Mouse (Mus musculus): ENCODE measurements around the gene B3gnt5. TPM values are rescaled to one million over a fixed set of nuclear protein-coding genes. Genes with fewer than 3 reads are reported as not detected.

Gene B3gnt5
- polyA plus RNA-seq, 1 experiment, result 0.19 TPM

DNA sequence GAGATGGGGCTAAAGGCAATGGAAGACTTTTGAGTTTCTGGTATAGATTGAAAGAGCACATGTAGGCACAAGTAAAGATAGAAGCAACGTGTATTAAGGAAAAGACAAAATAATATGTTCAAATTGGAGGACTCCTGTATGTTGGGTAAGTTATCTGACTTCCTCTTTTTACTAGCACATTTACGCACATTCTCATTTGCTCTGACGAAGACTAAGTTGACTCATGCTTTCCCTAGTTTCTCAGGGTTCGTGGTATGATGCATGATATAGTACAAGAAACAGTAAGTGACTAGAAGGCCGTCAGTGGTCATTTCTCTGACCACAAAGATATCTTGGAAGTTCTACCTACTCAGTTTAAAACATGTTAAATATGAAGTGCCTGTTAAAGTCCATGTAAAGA, 8.0 kb downstream of the B3gnt5 start:
- no peaks in the 10 kb centered on the region for H3K36me3 ChIP-seq (ENCODE audit: control insufficient read depth, insufficient read depth, low read length)
- H3K27me3 ChIP-seq (ENCODE audit: control insufficient read depth, insufficient read depth, low read length), result no peaks in the 10 kb centered on the region
- H3K4me1 ChIP-seq (ENCODE audit: control insufficient read depth, insufficient read depth, low read length), result no peaks in the 10 kb centered on the region
- TF ChIP-seq POLR2A (IDR thresholded peaks at IDR 0.05; ENCODE audit: control insufficient read depth, low read depth, low read length) (no peak), CTCF (IDR thresholded peaks at IDR 0.05; ENCODE audit: control insufficient read depth, insufficient read depth, insufficient replicate concordance, low read depth, low read length) (no peak)
- no peak overlapping the region for H3K4me3 ChIP-seq (ENCODE audit: control insufficient read depth, low read depth, low read length)
- H3K27ac ChIP-seq (ENCODE audit: control insufficient read depth, insufficient read depth, low read depth, low read length), result no peak overlapping the region

GRCm38 (mm10) chr16:19772013-19772412, 12.0 kb downstream of the B3gnt5 start:
- H3K4me3 ChIP-seq (ENCODE audit: control insufficient read depth, low read depth, low read length), result no peak overlapping the region
- H3K4me1 ChIP-seq (ENCODE audit: control insufficient read depth, insufficient read depth, low read length), result no peaks in the 10 kb centered on the region
- no peak overlapping the region for H3K27ac ChIP-seq (ENCODE audit: control insufficient read depth, insufficient read depth, low read depth, low read length)
- H3K27me3 ChIP-seq (ENCODE audit: control insufficient read depth, insufficient read depth, low read length), result no peaks in the 10 kb centered on the region
- TF ChIP-seq POLR2A (IDR thresholded peaks at IDR 0.05; ENCODE audit: control insufficient read depth, low read depth, low read length), result no peak
- no peak for TF ChIP-seq CTCF (IDR thresholded peaks at IDR 0.05; ENCODE audit: control insufficient read depth, insufficient read depth, insufficient replicate concordance, low read depth, low read length)
- no peaks in the 10 kb centered on the region for H3K36me3 ChIP-seq (ENCODE audit: control insufficient read depth, insufficient read depth, low read length)

DNA sequence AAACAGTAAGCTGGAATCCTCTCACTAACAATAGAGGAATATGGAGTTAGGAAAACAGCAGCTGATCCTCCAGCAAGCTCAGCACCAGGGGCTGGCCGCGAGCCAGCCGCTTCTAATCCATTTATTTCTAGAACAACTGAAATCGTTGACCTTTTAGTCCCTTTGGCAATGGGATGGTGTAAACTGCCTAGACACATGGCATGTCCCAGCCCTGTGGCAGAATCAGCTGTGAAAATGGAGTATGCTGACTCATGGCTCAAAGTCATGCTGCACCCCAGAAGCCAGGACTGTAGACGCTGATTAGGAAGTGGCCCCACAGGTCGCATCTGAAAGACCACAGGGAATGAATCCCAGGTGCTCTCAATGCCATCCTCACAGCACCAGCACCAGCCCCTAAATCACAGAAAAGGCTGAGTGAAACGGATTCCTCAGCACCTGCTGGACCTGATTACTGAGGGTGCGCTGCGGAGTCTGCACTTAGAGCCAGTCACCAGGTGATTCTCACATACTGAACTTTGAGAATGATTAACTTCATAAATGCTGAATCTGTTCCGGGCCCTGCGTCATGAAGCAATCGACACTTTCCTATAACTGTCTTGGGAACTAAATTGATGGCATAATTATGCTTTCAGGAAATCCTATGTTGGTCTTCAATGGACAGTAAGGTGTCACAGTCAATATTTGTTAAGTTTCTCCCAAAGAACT, 26.5 kb downstream of the B3gnt5 start:
- Histone ChIP-seq H3K27me3 (ENCODE audit: control insufficient read depth, insufficient read depth, low read length) (no peaks in the 10 kb centered on the region), H3K4me1 (ENCODE audit: control insufficient read depth, insufficient read depth, low read length) (no peaks in the 10 kb centered on the region), H3K36me3 (ENCODE audit: control insufficient read depth, insufficient read depth, low read length) (no peaks in the 10 kb centered on the region), H3K4me3 (ENCODE audit: control insufficient read depth, low read depth, low read length) (no peak overlapping the region), H3K27ac (ENCODE audit: control insufficient read depth, insufficient read depth, low read depth, low read length) (no peak overlapping the region)
- TF ChIP-seq CTCF (IDR thresholded peaks at IDR 0.05; ENCODE audit: control insufficient read depth, insufficient read depth, insufficient replicate concordance, low read depth, low read length) (no peak), POLR2A (IDR thresholded peaks at IDR 0.05; ENCODE audit: control insufficient read depth, low read depth, low read length) (no peak)

DNA sequence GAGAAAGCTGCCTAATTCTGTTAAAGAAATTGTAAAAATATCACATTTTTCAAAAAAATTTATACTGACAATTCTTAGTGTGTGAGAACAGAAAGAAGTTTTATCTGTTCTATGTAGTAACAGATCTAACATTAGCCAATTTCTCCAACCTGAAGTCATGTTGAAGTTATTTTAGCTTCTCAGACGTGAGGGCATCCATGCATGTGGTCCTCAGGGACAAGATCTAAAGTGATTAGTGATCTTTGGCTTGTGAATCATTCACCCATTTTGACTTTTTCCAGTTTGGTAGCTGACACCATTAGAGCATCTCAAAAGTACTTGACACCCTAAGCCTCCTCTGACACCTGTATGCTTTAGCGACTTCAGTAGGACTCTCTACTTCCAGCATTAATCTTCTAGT, 29.9 kb downstream of the B3gnt5 start:
- H3K27me3 ChIP-seq (ENCODE audit: control insufficient read depth, insufficient read depth, low read length), result no peaks in the 10 kb centered on the region
- H3K4me3 ChIP-seq (ENCODE audit: control insufficient read depth, low read depth, low read length), result no peak overlapping the region
- no peak for TF ChIP-seq POLR2A (IDR thresholded peaks at IDR 0.05; ENCODE audit: control insufficient read depth, low read depth, low read length)
- H3K36me3 ChIP-seq (ENCODE audit: control insufficient read depth, insufficient read depth, low read length), result no peaks in the 10 kb centered on the region
- no peaks in the 10 kb centered on the region for H3K4me1 ChIP-seq (ENCODE audit: control insufficient read depth, insufficient read depth, low read length)
- H3K27ac ChIP-seq (ENCODE audit: control insufficient read depth, insufficient read depth, low read depth, low read length), result no peak overlapping the region

DNA sequence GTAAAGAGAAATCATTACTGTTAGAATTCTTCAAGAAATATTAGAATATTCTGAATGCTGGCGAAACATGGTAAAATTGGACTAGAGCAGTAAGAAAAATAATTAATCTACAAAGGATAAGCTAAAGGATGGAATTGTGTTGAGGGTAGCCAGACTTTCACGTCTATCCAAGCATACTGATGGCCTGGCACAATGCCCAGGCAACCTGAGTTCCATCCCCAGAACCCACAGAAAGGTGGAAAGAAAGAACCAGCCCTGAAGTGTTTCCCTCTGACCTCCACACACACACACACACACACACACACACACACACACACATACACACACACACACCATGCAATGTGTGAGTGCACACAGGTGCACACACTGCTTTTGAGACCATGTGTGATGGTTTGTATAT, 58.8 kb downstream of the B3gnt5 start:
- no peak for TF ChIP-seq CTCF (IDR thresholded peaks at IDR 0.05; ENCODE audit: control insufficient read depth, insufficient read depth, insufficient replicate concordance, low read depth, low read length)
- no peak for TF ChIP-seq POLR2A (IDR thresholded peaks at IDR 0.05; ENCODE audit: control insufficient read depth, low read depth, low read length)
- Histone ChIP-seq H3K27me3 (ENCODE audit: control insufficient read depth, insufficient read depth, low read length) (no peaks in the 10 kb centered on the region), H3K4me3 (ENCODE audit: control insufficient read depth, low read depth, low read length) (no peak overlapping the region), H3K36me3 (ENCODE audit: control insufficient read depth, insufficient read depth, low read length) (no peaks in the 10 kb centered on the region), H3K27ac (ENCODE audit: control insufficient read depth, insufficient read depth, low read depth, low read length) (no peak overlapping the region), H3K4me1 (ENCODE audit: control insufficient read depth, insufficient read depth, low read length) (no peaks in the 10 kb centered on the region)

Other genes starting within 250 kb of the B3gnt5 start
- gene Olfr167, start 237.9 kb upstream of the B3gnt5 start, polyA plus RNA-seq (2012; rRNA removed), result not detected in 2 replicates
- gene Olfr168, start 224.7 kb upstream of the B3gnt5 start, polyA plus RNA-seq (2012; rRNA removed), result not detected in 2 replicates
- 0.22 and 0.26 TPM in 2 replicates for gene Olfr169, start 188.4 kb upstream of the B3gnt5 start, polyA plus RNA-seq (2012; rRNA removed)
- not detected in 2 replicates for gene Olfr170, start 148.3 kb upstream of the B3gnt5 start, polyA plus RNA-seq (2012; rRNA removed)
- gene Olfr171, start 130.3 kb upstream of the B3gnt5 start, polyA plus RNA-seq (2012; rRNA removed), result not detected in 2 replicates
- 0.05 and 0.12 TPM in 2 replicates for gene Lamp3, start 53.8 kb upstream of the B3gnt5 start, polyA plus RNA-seq (2012; rRNA removed)
- 0.15 and 0.18 TPM in 2 replicates for gene Klhl6, start 222.8 kb downstream of the B3gnt5 start, polyA plus RNA-seq (2012; rRNA removed)